Mouse (Mus musculus) kidney, embryonic 14.5 days (tissue): ENCODE measurements around the gene Med28. TPM values are rescaled to one million over a fixed set of nuclear protein-coding genes. Genes with fewer than 3 reads are reported as not detected.
A peak's percentile ranks its signal among the peaks of the same experiment; 100 is the strongest.

Source experiments
- ATAC-seq: fragments of 200-750 bp; cut with Nextera tagmentation; 2 replicates; pipeline ENCODE4 v1.8.0; 2017; ENCODE audit warnings: moderate number of reproducible peaks, mild to moderate bottlenecking, moderate TSS enrichment, moderate library complexity; ENCODE audit not compliant: low FRiP score, low TSS enrichment
- H3K27ac ChIP-seq: fragments of 300-500 bp; sonication (generic); 2 replicates; pipeline ENCODE4 v1.5.1; 2014; ENCODE audit warnings: low read depth, mild to moderate bottlenecking, low read length, moderate library complexity, mixed read lengths
- H3K27me3 ChIP-seq: fragments of 300-500 bp; sonication (generic); 2 replicates; pipeline ENCODE4 v1.6.1; 2014; ENCODE audit warnings: mild to moderate bottlenecking, low read length; ENCODE audit not compliant: control insufficient read depth, insufficient read depth
- H3K36me3 ChIP-seq: fragments of 300-500 bp; sonication (generic); 2 replicates; pipeline ENCODE4 v1.6.1; 2014; ENCODE audit warnings: low read length, mixed read lengths; ENCODE audit not compliant: control insufficient read depth, insufficient read depth
- H3K4me1 ChIP-seq: fragments of 300-500 bp; sonication (generic); 2 replicates; pipeline ENCODE4 v1.6.1; 2014; ENCODE audit warnings: low read length, mixed read lengths; ENCODE audit not compliant: control insufficient read depth, insufficient read depth
- H3K4me2 ChIP-seq: fragments of 300-500 bp; sonication (generic); replicated peaks from 2 replicates; pipeline ENCODE4 v1.6.1; 2014; ENCODE audit warnings: low read depth, mild to moderate bottlenecking, low read length
- H3K4me3 ChIP-seq: fragments of 300-500 bp; sonication (generic); 2 replicates; pipeline ENCODE4 v1.5.1; 2014; ENCODE audit warnings: mild to moderate bottlenecking, low read length
- H3K9ac ChIP-seq: fragments of 300-500 bp; sonication (generic); 2 replicates; pipeline ENCODE4 v1.6.1; 2014; ENCODE audit warnings: low read depth, mild to moderate bottlenecking, low read length, moderate library complexity
- H3K9me3 ChIP-seq: fragments of 300-500 bp; sonication (generic); 2 replicates; pipeline ENCODE4 v1.6.1; 2016; ENCODE audit warnings: low read length; ENCODE audit not compliant: control insufficient read depth
- WGBS: fragments of 180-500 bp; shearing (Covaris S2); extraction: QIAGEN DNeasy Blood & Tissue Kit; methylation state at CpG from one replicate; pipeline ENCODE4 v1.1.7; 2014; 5-methylcytosine and 5-hydroxymethylcytosine counted together
- polyA plus RNA-seq: library from polyadenylated mRNA; unstranded; fragments of >200 nt; fragmentation: Nextera tagmentation; extraction: Ambion mirVana; gene quantifications from 2 replicates; pipeline ENCODE4 v1.2.1, GENCODE M21; 2014

Gene Med28
- polyA plus RNA-seq: 265 and 309 TPM in 2 replicates

GRCm38 (mm10) chr5:45519960-45520808 is at the start of gene Med28:
TSS of gene Med28 (plus strand) at chr5:45520229.
- 2% methylated on average over 56 of the region's 56 CpGs for WGBS
- peak within 1 kb of the TSS; percentile 59 for H3K4me3 ChIP-seq
- peak within 1 kb of the TSS; percentile 85 for H3K4me2 ChIP-seq
- peak; percentile 94 for ATAC-seq
- H3K9ac ChIP-seq: peak within 1 kb of the TSS; percentile 74
- H3K36me3 ChIP-seq: peaks cover 13% of the 10 kb centered on the region
- peaks cover 12% of the 10 kb centered on the region for H3K4me1 ChIP-seq
- H3K27ac ChIP-seq: no peak within 1 kb of the TSS
- H3K9me3 ChIP-seq: no peaks in the 10 kb centered on the region
- no peaks in the 10 kb centered on the region for H3K27me3 ChIP-seq

GRCm38 (mm10) chr5:45472880-45473450 is 47.1 kb upstream of the Med28 start:
- H3K9ac ChIP-seq: no peak overlapping the region
- no peaks in the 10 kb centered on the region for H3K27me3 ChIP-seq
- no peak for ATAC-seq
- H3K4me2 ChIP-seq: no peak overlapping the region
- 41% methylated on average over 7 of the region's 7 CpGs for WGBS
- H3K27ac ChIP-seq: no peak overlapping the region
- H3K36me3 ChIP-seq: no peaks in the 10 kb centered on the region
- H3K4me3 ChIP-seq: no peak overlapping the region
- H3K4me1 ChIP-seq: 0 out of 2 replicates have a peak, but pooled peaks cover 5% of the 10 kb centered on the region
- no peaks in the 10 kb centered on the region for H3K9me3 ChIP-seq

- H3K36me3 ChIP-seq: no peaks in the 10 kb centered on the region
- no peak overlapping the region for H3K4me3 ChIP-seq
- ATAC-seq: no peak
- no peaks in the 10 kb centered on the region for H3K27me3 ChIP-seq
- 0 out of 2 replicates have a peak, but pooled peaks cover 5% of the 10 kb centered on the region for H3K4me1 ChIP-seq
- H3K4me2 ChIP-seq: no peak overlapping the region
- no peak overlapping the region for H3K9ac ChIP-seq
- no peak overlapping the region for H3K27ac ChIP-seq
- 85% methylated on average over 1 of the region's 1 CpGs for WGBS
- H3K9me3 ChIP-seq: no peaks in the 10 kb centered on the region
These were observed 46.5 kb upstream of the Med28 start for GRCm38 (mm10) chr5:45473521-45473920.

- no peak overlapping the region for H3K27ac ChIP-seq
- 0 out of 2 replicates have a peak, but pooled peaks have one; percentile 32 for ATAC-seq
- H3K9me3 ChIP-seq: no peaks in the 10 kb centered on the region
- no peak overlapping the region for H3K9ac ChIP-seq
- H3K27me3 ChIP-seq: no peaks in the 10 kb centered on the region
- no peak overlapping the region for H3K4me3 ChIP-seq
- H3K4me2 ChIP-seq: no peak overlapping the region
- 0 out of 2 replicates have a peak, but pooled peaks cover 5% of the 10 kb centered on the region for H3K4me1 ChIP-seq
- 39% methylated on average over 6 of the region's 6 CpGs for WGBS
- no peaks in the 10 kb centered on the region for H3K36me3 ChIP-seq
These were observed 45.8 kb upstream of the Med28 start for GRCm38 (mm10) chr5:45474215-45474614.

GRCm38 (mm10) chr5:45474758-45475157 is 45.3 kb upstream of the Med28 start:
- ATAC-seq: no peak
- Histone ChIP-seq H3K4me2 (no peak overlapping the region), H3K9me3 (no peaks in the 10 kb centered on the region), H3K4me1 (0 out of 2 replicates have a peak, but pooled peaks cover 5% of the 10 kb centered on the region), H3K9ac (no peak overlapping the region), H3K4me3 (no peak overlapping the region), H3K27ac (no peak overlapping the region), H3K36me3 (no peaks in the 10 kb centered on the region), H3K27me3 (no peaks in the 10 kb centered on the region)
- WGBS: 65% methylated on average over 4 of the region's 4 CpGs

GRCm38 (mm10) chr5:45475771-45476170 is 44.3 kb upstream of the Med28 start:
- H3K27ac ChIP-seq: no peak overlapping the region
- H3K9me3 ChIP-seq: no peaks in the 10 kb centered on the region
- 92% methylated on average over 5 of the region's 5 CpGs for WGBS
- no peak overlapping the region for H3K9ac ChIP-seq
- no peaks in the 10 kb centered on the region for H3K36me3 ChIP-seq
- H3K4me1 ChIP-seq: 0 out of 2 replicates have a peak, but pooled peaks cover 5% of the 10 kb centered on the region
- no peaks in the 10 kb centered on the region for H3K27me3 ChIP-seq
- no peak overlapping the region for H3K4me3 ChIP-seq
- no peak for ATAC-seq
- no peak overlapping the region for H3K4me2 ChIP-seq

- ATAC-seq: peak; percentile 43; the same call in 1 of the 2 replicates
- no peaks in the 10 kb centered on the region for H3K9me3 ChIP-seq
- no peak overlapping the region for H3K27ac ChIP-seq
- H3K27me3 ChIP-seq: no peaks in the 10 kb centered on the region
- no peaks in the 10 kb centered on the region for H3K36me3 ChIP-seq
- H3K9ac ChIP-seq: no peak overlapping the region
- WGBS: 52% methylated on average over 6 of the region's 6 CpGs
- 0 out of 2 replicates have a peak, but pooled peaks cover 5% of the 10 kb centered on the region for H3K4me1 ChIP-seq
- H3K4me2 ChIP-seq: no peak overlapping the region
- H3K4me3 ChIP-seq: no peak overlapping the region
These were observed 43.7 kb upstream of the Med28 start for GRCm38 (mm10) chr5:45476288-45476687.

GRCm38 (mm10) chr5:45477601-45478000 is 42.4 kb upstream of the Med28 start:
- no peak for ATAC-seq
- no peak overlapping the region for H3K27ac ChIP-seq
- no peak overlapping the region for H3K9ac ChIP-seq
- H3K4me2 ChIP-seq: no peak overlapping the region
- no peak overlapping the region for H3K4me3 ChIP-seq
- H3K4me1 ChIP-seq: 0 out of 2 replicates have a peak, but pooled peaks cover 5% of the 10 kb centered on the region
- no peaks in the 10 kb centered on the region for H3K36me3 ChIP-seq
- 81% methylated on average over 7 of the region's 7 CpGs for WGBS
- no peaks in the 10 kb centered on the region for H3K27me3 ChIP-seq
- no peaks in the 10 kb centered on the region for H3K9me3 ChIP-seq

- Histone ChIP-seq H3K4me3 (no peak overlapping the region), H3K4me2 (no peak overlapping the region), H3K9me3 (no peaks in the 10 kb centered on the region), H3K9ac (no peak overlapping the region), H3K27ac (no peak overlapping the region), H3K27me3 (no peaks in the 10 kb centered on the region), H3K4me1 (0 out of 2 replicates have a peak, but pooled peaks cover 5% of the 10 kb centered on the region), H3K36me3 (no peaks in the 10 kb centered on the region)
- WGBS: 84% methylated on average over 1 of the region's 1 CpGs
- ATAC-seq: no peak
These were observed 40.0 kb upstream of the Med28 start for GRCm38 (mm10) chr5:45480066-45480465.
